Mouse (Mus musculus): ENCODE data around the gene Cel.

- TF ChIP-seq CTCF (IDR thresholded peaks at IDR 0.05; ENCODE audit: borderline replicate concordance, insufficient read depth, low read depth, low read length) (no peak), POLR2A (IDR thresholded peaks at IDR 0.05; ENCODE audit: borderline replicate concordance, insufficient read depth, low read length) (no peak)
These were observed 47.7 kb upstream of the Cel start for GRCm38 (mm10) chr2:28610716-28611406.
